Mouse (Mus musculus) C2C12 (cell line): ENCODE measurements around the gene Hsph1. TPM values are rescaled to one million over a fixed set of nuclear protein-coding genes. Genes with fewer than 3 reads are reported as not detected.
A peak's percentile ranks its signal among the peaks of the same experiment; 100 is the strongest.

Source experiments
- H3K27me3 ChIP-seq: one replicate; pipeline ENCODE4 v1.6.1; 2011; ENCODE audit not compliant: control insufficient read depth, insufficient read depth, insufficient read length
- H3K36me3 ChIP-seq: one replicate; pipeline ENCODE4 v1.6.1; 2011; ENCODE audit not compliant: control insufficient read depth, insufficient read depth
- H3K4me3 ChIP-seq: one replicate; pipeline ENCODE4 v1.5.1; 2011; ENCODE audit warnings: mild to moderate bottlenecking, control low read depth; ENCODE audit not compliant: poor library complexity, insufficient read depth, severe bottlenecking
- H3K79me2 ChIP-seq: one replicate; pipeline ENCODE4 v1.6.1; 2011; ENCODE audit not compliant: control insufficient read depth, insufficient read depth
- H3K79me3 ChIP-seq: one replicate; pipeline ENCODE4 v1.6.1; 2011; ENCODE audit warnings: low read depth, control low read depth
- H3ac ChIP-seq: one replicate; pipeline ENCODE3; 2011; ENCODE audit warnings: low read depth; ENCODE audit not compliant: control insufficient read depth, insufficient read length
- CEBPB ChIP-seq: IDR thresholded peaks from one replicate; pipeline ENCODE4 v1.6.1; 2011; ENCODE audit warnings: low read depth, mild to moderate bottlenecking, control low read depth, moderate library complexity
- CTCF ChIP-seq: IDR thresholded peaks from one replicate; pipeline ENCODE4 v1.5.1; 2011; ENCODE audit not compliant: control insufficient read depth, insufficient read depth, insufficient read length
- FOSL1 ChIP-seq: IDR thresholded peaks from one replicate; pipeline ENCODE4 v1.8.0; 2011; ENCODE audit warnings: mild to moderate bottlenecking, low read length; ENCODE audit not compliant: poor library complexity, insufficient read depth, severe bottlenecking
- MAX ChIP-seq: IDR thresholded peaks from one replicate; pipeline ENCODE4 v1.6.1; 2011; ENCODE audit warnings: mild to moderate bottlenecking, control low read depth
- MYOD1 ChIP-seq: IDR thresholded peaks from one replicate; pipeline ENCODE4 v1.6.1; 2011; ENCODE audit warnings: low read depth; ENCODE audit not compliant: control insufficient read depth, insufficient read length
- MYOG ChIP-seq: IDR thresholded peaks from one replicate; pipeline ENCODE4 v1.6.1; 2011; ENCODE audit not compliant: control insufficient read depth, insufficient read length; ENCODE audit errors: extremely low read depth
- USF1 ChIP-seq: IDR thresholded peaks from one replicate; pipeline ENCODE4 v1.6.1; 2011; ENCODE audit warnings: low read depth, mild to moderate bottlenecking, control low read depth, moderate library complexity
- polyA plus RNA-seq: library from polyadenylated mRNA; unstranded; fragments of >200 nt; fragmentation: generic; extraction: Trizol; gene quantifications from one replicate; pipeline ENCODE4 v1.2.1, GENCODE M21; 2012; ENCODE audit warnings: missing spikeins

The Hsph1 gene
- polyA plus RNA-seq, 1 experiment: 74.1 TPM

- Histone ChIP-seq H3K27me3 (no peaks in the 10 kb centered on the region), H3K79me2 (peaks cover 60% of the 10 kb centered on the region), H3ac (no peak overlapping the region), H3K4me3 (no peak overlapping the region), H3K79me3 (peaks cover 23% of the 10 kb centered on the region), H3K36me3 (peaks cover 95% of the 10 kb centered on the region)
- TF ChIP-seq MAX: no peak
- TF ChIP-seq MYOG: no peak
- no peak for TF ChIP-seq MYOD1
- TF ChIP-seq USF1: no peak
- TF ChIP-seq FOSL1: no peak
- no peak for TF ChIP-seq CTCF
- TF ChIP-seq CEBPB: no peak
These were observed 14.0 kb downstream of the Hsph1 start for GRCm38 (mm10) chr5:149622152-149622551.

GRCm38 (mm10) chr5:149617776-149618425, 18.3 kb downstream of the Hsph1 start:
- Histone ChIP-seq H3ac (no peak overlapping the region), H3K36me3 (peaks cover 93% of the 10 kb centered on the region), H3K27me3 (no peaks in the 10 kb centered on the region), H3K4me3 (no peak overlapping the region), H3K79me2 (peaks cover 22% of the 10 kb centered on the region), H3K79me3 (peaks cover 16% of the 10 kb centered on the region)
- TF ChIP-seq FOSL1 (peak; percentile 8), MAX (no peak), CEBPB (no peak), MYOG (no peak), USF1 (no peak)

- Histone ChIP-seq H3K27me3 (no peaks in the 10 kb centered on the region), H3K79me3 (peaks cover 8% of the 10 kb centered on the region), H3ac (no peak overlapping the region), H3K4me3 (no peak overlapping the region), H3K36me3 (peaks cover 82% of the 10 kb centered on the region), H3K79me2 (peaks cover 11% of the 10 kb centered on the region)
- TF ChIP-seq USF1: no peak
- no peak for TF ChIP-seq FOSL1
- no peak for TF ChIP-seq MYOD1
- no peak for TF ChIP-seq CEBPB
These were observed 19.4 kb downstream of the Hsph1 start for GRCm38 (mm10) chr5:149616817-149617216.

- Histone ChIP-seq H3K27me3 (no peaks in the 10 kb centered on the region), H3ac (no peak overlapping the region), H3K79me2 (peaks cover 4% of the 10 kb centered on the region), H3K79me3 (peaks cover 4% of the 10 kb centered on the region), H3K4me3 (no peak overlapping the region), H3K36me3 (peaks cover 75% of the 10 kb centered on the region)
- TF ChIP-seq USF1 (no peak), MAX (no peak), MYOG (no peak), MYOD1 (no peak), FOSL1 (no peak), CTCF (no peak), CEBPB (no peak)
These were observed 20.0 kb downstream of the Hsph1 start for GRCm38 (mm10) chr5:149616138-149616537.

GRCm38 (mm10) chr5:149612740-149613139, 23.4 kb downstream of the Hsph1 start:
- Histone ChIP-seq H3K79me3 (peaks cover 2% of the 10 kb centered on the region), H3K36me3 (peaks cover 42% of the 10 kb centered on the region), H3K79me2 (no peaks in the 10 kb centered on the region), H3K4me3 (no peak overlapping the region), H3K27me3 (no peaks in the 10 kb centered on the region), H3ac (no peak overlapping the region)
- TF ChIP-seq CEBPB (no peak), FOSL1 (no peak), USF1 (no peak), MYOD1 (no peak), MAX (no peak), CTCF (no peak), MYOG (no peak)

GRCm38 (mm10) chr5:149612165-149612518, 24.0 kb downstream of the Hsph1 start:
- Histone ChIP-seq H3K27me3 (no peaks in the 10 kb centered on the region), H3ac (no peak overlapping the region), H3K79me2 (no peaks in the 10 kb centered on the region), H3K4me3 (no peak overlapping the region), H3K79me3 (peaks cover 2% of the 10 kb centered on the region), H3K36me3 (peaks cover 36% of the 10 kb centered on the region)
- TF ChIP-seq USF1: no peak
- no peak for TF ChIP-seq FOSL1
- TF ChIP-seq MAX: no peak
- TF ChIP-seq MYOG: no peak
- TF ChIP-seq CTCF: no peak
